Mouse (Mus musculus): ENCODE measurements at regions not wholly inside any gene's neighbourhood (a gene's known extent, or its start where the extent isn't known, plus 50 kb on each side); places are given as distances from the start of the nearest gene placed in this dataset.

DNA sequence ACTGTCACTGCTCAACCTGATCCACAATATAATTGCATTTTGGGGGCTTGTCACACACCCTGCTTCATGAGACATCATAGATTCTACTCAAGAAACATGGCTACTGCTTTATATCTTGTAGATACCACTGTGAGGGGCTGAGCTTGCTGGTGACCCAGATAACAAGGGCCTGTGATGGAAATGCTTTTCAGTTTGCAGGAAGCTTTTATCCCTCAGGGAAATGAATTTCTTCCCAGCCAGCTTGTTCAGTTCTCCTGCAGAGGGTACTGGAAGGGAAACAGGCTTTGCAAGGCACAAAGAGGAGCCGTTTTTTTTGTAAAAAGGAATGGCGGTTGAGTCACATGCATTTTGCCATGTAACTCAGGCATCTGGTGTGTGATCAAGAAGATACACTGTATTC, 218.8 kb upstream of the Krr1 start:
- TF ChIP-seq CTCF (IDR thresholded peaks at IDR 0.05; ENCODE audit: low read depth) (no peak), EP300 (IDR thresholded peaks at IDR 0.05; ENCODE audit: low read depth) (no peak)

All from heart, postnatal 0 days (tissue).